Mouse (Mus musculus) ES-CJ7 (cell line): ENCODE measurements at regions not wholly inside any gene's neighbourhood (a gene's known extent, or its start where the extent isn't known, plus 50 kb on each side); places are given as distances from the start of the nearest gene placed in this dataset.
A peak's percentile ranks its signal among the peaks of the same experiment; 100 is the strongest.

Experiments
- DNase-seq: peaks from one replicate; pipeline ENCODE4 v3.0.0; 2011; ENCODE audit warnings: low read depth, low spot score

GRCm38 (mm10) chr17:93260366-93261205 is 61.8 kb downstream of the Adcyap1 start:
- DNase-seq: no peak

GRCm38 (mm10) chr17:93261206-93261504 is 62.3 kb downstream of the Adcyap1 start:
- no peak for DNase-seq

DNA sequence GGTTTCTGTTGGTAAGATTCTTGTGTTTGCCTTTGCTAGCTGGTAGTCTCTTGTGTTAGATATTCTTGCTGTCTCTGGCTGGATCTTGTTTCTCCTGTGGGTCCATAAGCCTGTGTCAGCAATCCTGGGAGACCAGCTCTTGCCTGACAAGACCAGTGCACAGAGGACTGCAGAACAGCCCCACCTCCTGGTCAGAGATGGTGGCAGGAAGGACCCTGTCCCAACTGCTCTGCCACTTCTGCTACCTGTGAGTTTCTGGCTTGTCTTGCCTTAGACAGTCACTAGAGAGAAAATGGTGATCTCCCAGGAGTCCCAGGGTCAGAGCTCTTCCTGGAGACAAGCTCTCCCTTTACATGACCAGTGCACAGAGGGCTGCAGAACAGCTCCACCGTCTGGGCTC is 107.3 kb downstream of the Adcyap1 start:
- DNase-seq: peak; percentile 72

- no peak for DNase-seq
Observed at GRCm38 (mm10) chr17:93312139-93312538, 113.3 kb downstream of the Adcyap1 start.

- DNase-seq: no peak
Observed at GRCm38 (mm10) chr17:93312640-93313309, 114.0 kb downstream of the Adcyap1 start.

GRCm38 (mm10) chr17:93313310-93313688 is 114.5 kb downstream of the Adcyap1 start:
- DNase-seq: peak; percentile 59

DNA sequence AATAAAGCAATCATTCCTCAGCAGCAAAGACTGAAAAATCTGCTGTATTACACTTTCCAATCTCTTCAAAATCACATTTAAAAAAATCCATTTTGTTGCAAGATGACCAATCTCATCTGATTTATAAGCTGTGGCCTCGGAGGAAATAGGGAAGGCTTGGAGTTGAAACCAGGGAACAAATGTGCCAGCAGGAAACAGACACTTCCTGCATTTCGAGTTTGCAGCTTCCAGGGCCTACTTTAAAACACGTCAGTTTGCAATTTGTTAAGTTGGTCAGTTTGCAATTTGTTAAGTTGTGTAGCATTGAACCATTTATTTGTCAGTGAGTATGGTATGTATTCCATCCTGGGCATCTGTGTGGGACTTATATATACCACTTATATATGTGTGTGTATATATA is 115.3 kb downstream of the Adcyap1 start:
- no peak for DNase-seq

GRCm38 (mm10) chr17:93321482-93321881 is 122.7 kb downstream of the Adcyap1 start:
- no peak for DNase-seq

DNA sequence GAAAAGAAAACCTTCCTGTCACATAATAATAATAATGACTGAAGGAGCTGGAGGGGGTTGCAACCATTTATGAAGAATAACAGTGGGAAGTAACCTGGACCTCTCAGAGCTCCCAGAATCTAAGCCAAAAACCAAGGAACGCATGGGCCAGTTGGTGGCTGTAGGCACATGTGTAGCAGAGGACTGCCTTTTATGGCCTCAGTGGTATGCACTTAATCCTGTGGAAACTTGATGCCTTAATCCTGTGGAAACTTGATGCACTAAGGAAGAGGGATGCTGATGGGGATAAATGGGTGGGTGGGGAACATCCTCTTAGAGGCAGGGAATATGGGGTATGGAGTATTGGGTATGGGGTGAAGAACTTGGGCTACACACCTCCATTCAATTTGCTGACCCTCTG is 138.8 kb downstream of the Adcyap1 start:
- no peak for DNase-seq

GRCm38 (mm10) chr17:93355238-93355637 is 156.4 kb downstream of the Adcyap1 start:
- no peak for DNase-seq

GRCm38 (mm10) chr17:93362926-93363325 is 164.1 kb downstream of the Adcyap1 start:
- no peak for DNase-seq

DNA sequence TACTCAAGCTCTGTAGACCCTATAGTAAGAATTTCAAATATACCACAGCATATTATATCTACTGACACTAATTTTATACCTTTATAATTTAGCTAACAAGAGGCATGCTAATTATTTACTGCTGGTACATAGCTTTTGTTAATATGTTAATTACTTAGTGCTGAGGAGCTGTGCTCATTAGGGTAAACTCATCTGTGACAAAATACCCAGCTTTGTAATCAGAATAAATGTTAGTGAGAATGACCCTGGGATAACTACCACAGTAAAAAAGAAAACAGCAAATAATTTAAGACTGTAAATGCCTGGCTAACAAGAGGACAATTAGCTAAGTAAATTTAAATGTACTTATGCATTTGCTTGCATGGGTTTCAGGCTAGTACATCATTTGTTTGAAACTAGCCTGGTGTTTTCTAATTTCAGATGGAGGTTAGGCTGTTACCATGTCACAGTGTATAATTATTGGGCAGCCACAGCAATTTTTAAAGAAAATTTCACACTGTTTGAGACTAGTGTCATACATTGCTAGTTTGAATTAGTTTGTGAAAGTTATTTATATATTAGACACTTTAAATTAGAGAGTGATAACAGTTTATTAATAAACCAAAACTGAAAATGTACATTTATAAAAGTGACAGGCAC is 178.8 kb downstream of the Adcyap1 start:
- no peak for DNase-seq

DNA sequence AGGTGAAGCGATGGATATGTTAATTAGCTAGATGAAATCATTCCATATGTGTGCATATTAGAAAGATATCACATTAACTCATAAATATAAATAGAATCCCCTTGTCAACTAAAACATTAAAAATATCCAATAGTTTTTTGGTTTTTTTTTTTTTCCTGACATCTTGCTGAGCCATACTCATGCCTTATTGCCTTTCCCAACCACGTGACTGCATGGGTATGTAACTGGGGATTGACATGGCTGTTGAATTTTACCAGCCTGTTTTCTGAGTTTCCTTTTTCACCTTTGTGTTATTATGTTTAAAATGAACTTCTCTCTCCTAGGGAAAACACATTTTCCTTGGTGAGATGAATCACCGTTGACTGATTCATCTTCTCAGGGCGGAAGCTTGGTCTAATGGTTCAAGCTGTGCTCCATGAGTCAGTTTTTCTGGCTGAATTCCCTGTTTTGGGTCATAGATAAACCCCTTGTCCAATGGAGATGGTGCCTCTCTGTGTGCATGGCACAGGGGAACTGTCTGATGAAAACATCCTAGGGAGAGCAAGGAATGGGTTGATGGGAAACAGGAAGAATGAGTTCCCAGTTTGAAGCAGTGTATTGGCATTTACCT is 181.1 kb downstream of the Adcyap1 start:
- DNase-seq: no peak

DNA sequence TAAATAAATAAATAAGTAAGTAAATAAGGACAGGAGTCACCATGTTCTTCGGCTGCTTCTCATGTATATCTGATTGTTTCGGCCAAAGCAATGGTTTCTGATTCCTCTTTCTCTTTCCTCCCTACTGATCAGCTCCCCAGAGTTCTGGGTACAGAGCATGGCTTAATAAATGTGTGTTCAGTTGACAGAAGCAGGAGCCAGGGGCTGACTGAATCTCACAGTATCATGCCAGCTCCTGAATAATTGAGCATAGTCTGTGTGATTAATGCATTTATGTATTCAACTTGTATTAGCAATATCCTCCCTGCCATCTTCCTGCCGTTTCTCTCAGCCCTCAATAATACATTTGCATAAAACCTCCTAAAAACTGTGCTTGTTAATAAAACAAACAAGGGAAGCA is 191.4 kb downstream of the Adcyap1 start:
- no peak for DNase-seq

- DNase-seq: no peak
Observed at GRCm38 (mm10) chr17:93409329-93409728, 210.5 kb downstream of the Adcyap1 start.
